Mouse (Mus musculus) 416B (cell line): ENCODE data around the gene Cacna1s.

Experiments used
- DNase-seq: peaks from one replicate; pipeline ENCODE4 v3.0.0; 2011; ENCODE audit warnings: low read depth

Gene Cacna1s

GRCm38 (mm10) chr1:136137575-136137974, 85.0 kb downstream of the Cacna1s start:
- peak; percentile 75 for DNase-seq

- no peak for DNase-seq
Measured at GRCm38 (mm10) chr1:136138191-136138830, 85.8 kb downstream of the Cacna1s start.

- peak; percentile 91 for DNase-seq
Measured at GRCm38 (mm10) chr1:136139990-136140640, 87.6 kb downstream of the Cacna1s start.

GRCm38 (mm10) chr1:136141176-136141950, 88.8 kb downstream of the Cacna1s start:
- no peak for DNase-seq

GRCm38 (mm10) chr1:136142336-136142735, 89.8 kb downstream of the Cacna1s start:
- no peak for DNase-seq

GRCm38 (mm10) chr1:136143514-136143913, 91.0 kb downstream of the Cacna1s start:
- DNase-seq: no peak

- no peak for DNase-seq
Measured at GRCm38 (mm10) chr1:136149702-136150101, 97.2 kb downstream of the Cacna1s start.

GRCm38 (mm10) chr1:136151371-136151770, 98.8 kb downstream of the Cacna1s start:
- DNase-seq: no peak

- no peak for DNase-seq
Measured at GRCm38 (mm10) chr1:136156304-136156703, 103.8 kb downstream of the Cacna1s start.

GRCm38 (mm10) chr1:136156951-136157350, 104.4 kb downstream of the Cacna1s start:
- no peak for DNase-seq

- no peak for DNase-seq
Measured at GRCm38 (mm10) chr1:136159830-136160229, 107.3 kb downstream of the Cacna1s start.

- no peak for DNase-seq
Measured at GRCm38 (mm10) chr1:136160297-136160696, 107.7 kb downstream of the Cacna1s start.

GRCm38 (mm10) chr1:136160930-136161329, 108.4 kb downstream of the Cacna1s start:
- DNase-seq: no peak

GRCm38 (mm10) chr1:136161333-136161921, 108.9 kb downstream of the Cacna1s start:
- DNase-seq: no peak

GRCm38 (mm10) chr1:136165436-136165835, 112.9 kb downstream of the Cacna1s start:
- DNase-seq: no peak

GRCm38 (mm10) chr1:136167657-136168056, 115.1 kb downstream of the Cacna1s start:
- DNase-seq: peak; percentile 25
